Mouse (Mus musculus): ENCODE data around the gene Snrpn. TPM values are rescaled to one million over a fixed set of nuclear protein-coding genes. Genes with fewer than 3 reads are reported as not detected.

Gene Snrpn
- polyA plus RNA-seq, 1 experiment from 2014 or later, result 951 TPM

Other genes starting within 250 kb of the Snrpn start
- 629 and 719 TPM in 2 replicates for gene Snurf, start 135.2 kb downstream of the Snrpn start, polyA plus RNA-seq (2014; fragmentation: Nextera tagmentation; extraction: Ambion mirVana)
- 4.4 and 6.3 TPM in 2 replicates for gene Gm38393, start 135.2 kb downstream of the Snrpn start, polyA plus RNA-seq (2014; fragmentation: Nextera tagmentation; extraction: Ambion mirVana)